ENCODE assay signal across 8 mouse cellular contexts in the genomic region with DNA sequence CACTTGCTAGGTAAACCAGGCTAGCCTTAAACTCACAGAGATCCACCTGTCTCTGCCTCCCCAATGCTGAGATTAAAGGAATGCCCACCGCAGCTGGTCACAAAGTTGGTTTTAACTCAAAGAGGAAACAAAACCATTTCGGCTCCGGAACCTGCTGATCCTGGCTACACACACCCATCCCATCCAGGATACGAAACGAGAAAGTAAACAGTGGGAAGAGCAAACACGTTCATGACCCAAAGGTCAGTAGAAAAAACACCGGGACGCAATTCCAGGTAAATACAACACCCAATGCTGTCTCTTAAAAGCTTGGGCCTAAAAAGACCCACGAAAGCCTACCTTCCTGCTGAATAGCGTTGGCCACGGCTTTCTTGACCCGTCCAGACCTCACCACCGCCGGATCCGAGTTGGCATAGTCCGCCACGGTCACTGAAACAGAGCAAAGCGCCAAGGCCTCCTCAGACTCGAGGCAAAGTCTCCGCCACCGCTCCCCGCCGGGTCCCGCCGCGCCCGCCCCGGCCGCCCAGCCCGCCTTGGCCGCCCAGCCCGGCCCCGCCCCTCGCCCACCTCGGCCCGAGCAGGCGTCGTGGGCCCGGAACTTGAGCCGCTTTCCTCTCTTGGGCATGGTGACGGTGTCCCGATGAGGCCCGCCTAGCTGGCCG. TPM values are rescaled to one million over a fixed set of nuclear protein-coding genes. Genes with fewer than 3 reads are reported as not detected.
DNase-seq lines count a peak whose midpoint lies in the region; ATAC-seq and TF ChIP-seq lines count a peak whose summit lies in the region.

No protein-coding gene starts in this region.

- TF ChIP-seq CTCF in bone marrow, adult 2 months (IDR thresholded peaks at IDR 0.05; ENCODE audit: control insufficient read depth, insufficient read depth, low read length) = no peak

- peak; percentile 2 to 16 for DNase-seq in kidney, postnatal 36 days
- DNase-seq in kidney, adult 8-10 months = no peak
- peak; percentile 7 for DNase-seq in lung, postnatal 25 days (ENCODE audit: low spot score)
- no peak for DNase-seq in frontal cortex, postnatal 36 days (ENCODE audit: low spot score in 2 of 2)
- DNase-seq in cerebellum, adult 18-20 months = no peak
- DNase-seq in retina, postnatal 1 day = no peak

- under 1% methylated on average over 32 of the region's 44 CpGs for WGBS in bone marrow, adult 2 months

- H3K4me3 ChIP-seq in bone marrow, adult 2 months (replicated peaks; ENCODE audit: control insufficient read depth, low read depth, low read length) = peak overlapping the region; percentile 99

- ATAC-seq in hematopoietic stem cell, adult 5-6 weeks (replicated peaks in 1 of 2; ENCODE audit: insufficient read depth in 1 of 2, low FRiP score in 2 of 2, low TSS enrichment in 1 of 2, low read depth in 1 of 2, poor library complexity in 2 of 2, severe bottlenecking in 2 of 2) = peak; percentile 21 to 23; a peak in 2 of 4 replicates

- TF ChIP-seq POLR2A in bone marrow, adult 2 months (IDR thresholded peaks at IDR 0.05; ENCODE audit: borderline replicate concordance, control insufficient read depth, low read depth, low read length) = no peak

- H3K27ac ChIP-seq in bone marrow, adult 2 months (ENCODE audit: control insufficient read depth, insufficient read depth, low read depth, low read length, poor library complexity) = peak overlapping the region; percentile 94

- peaks cover 2% of the 10 kb centered on the region; the same call in 1 of the 2 replicates for H3K4me1 ChIP-seq in bone marrow, adult 2 months (ENCODE audit: control insufficient read depth, insufficient read depth, low read length)

RNA-seq across cellular contexts. Expression of gene Tmem183a, which starts 0.5 kb away (rescaled TPM):
- polyA plus RNA-seq in bone marrow, adult 2 months (2011; ENCODE audit: insufficient read depth, insufficient read length, low replicate concordance, missing spikeins) = 33.0 and 45.7 TPM in 2 replicates
- 44.3 and 84.2 TPM in 2 replicates for total RNA-seq in hematopoietic stem cell, adult 5-6 weeks (2017)

RNA-seq across cellular contexts. Expression of gene 4933406M09Rik, which starts 24.4 kb away (rescaled TPM):
- not detected in 2 replicates for polyA plus RNA-seq in bone marrow, adult 2 months (2011; ENCODE audit: insufficient read depth, insufficient read length, low replicate concordance, missing spikeins)
- not detected in 2 replicates for total RNA-seq in hematopoietic stem cell, adult 5-6 weeks (2017)

RNA-seq across cellular contexts. Expression of gene Ppfia4, which starts 28.6 kb away (rescaled TPM):
- polyA plus RNA-seq in bone marrow, adult 2 months (2011; ENCODE audit: insufficient read depth, insufficient read length, low replicate concordance, missing spikeins) = 3.3 and 9.3 TPM in 2 replicates
- total RNA-seq in hematopoietic stem cell, adult 5-6 weeks (2017) = 0.50 and 0.88 TPM in 2 replicates

RNA-seq across cellular contexts. Expression of gene Cyb5r1, which starts 44.0 kb away (rescaled TPM):
- polyA plus RNA-seq in bone marrow, adult 2 months (2011; ENCODE audit: insufficient read depth, insufficient read length, low replicate concordance, missing spikeins) = 17.6 and 40.8 TPM in 2 replicates
- 22.0 and 27.3 TPM in 2 replicates for total RNA-seq in hematopoietic stem cell, adult 5-6 weeks (2017)

RNA-seq across cellular contexts. Expression of gene Adipor1, which starts 53.9 kb away (rescaled TPM):
- polyA plus RNA-seq in bone marrow, adult 2 months (2011; ENCODE audit: insufficient read depth, insufficient read length, low replicate concordance, missing spikeins) = 98.9 and 107 TPM in 2 replicates
- total RNA-seq in hematopoietic stem cell, adult 5-6 weeks (2017) = 49.1 and 55.6 TPM in 2 replicates

Comparison
In these comparisons a context has a peak if more than half of its experiments do, and no peak if none do; other contexts are left out.
1. DNase-seq: peak in kidney, postnatal 36 days (2 of 2) and lung, postnatal 25 days (single experiment); none in kidney, adult 8-10 months (0 of 2), frontal cortex, postnatal 36 days (0 of 2), cerebellum, adult 18-20 months (0 of 2) and retina, postnatal 1 day (single experiment).